Mouse (Mus musculus) CH12F3 (cell line): Measurements from ENCODE around the gene Tpk1.
"Not testable (repeated sequence)": the region's sequence is repeated elsewhere in the genome, so short reads cannot be mapped to it uniquely, and the experiment has no call there.

Experiments used
- in situ Hi-C: fragments of 300-500 bp; cut with MboI; formaldehyde crosslinking; loops from 2 replicates; pipeline ENCODE4 v1.14.3; 2020; ENCODE audit warnings: low sequenced_read_pairs

Gene Tpk1

GRCm38 (mm10) chr6:43528996-43529395 is 137.1 kb downstream of the Tpk1 start:
- in situ Hi-C loops, result no loop called here

- in situ Hi-C loops, result no loop called here
These were observed 141.1 kb downstream of the Tpk1 start for GRCm38 (mm10) chr6:43525028-43525427.

GRCm38 (mm10) chr6:43522046-43522445 is 144.0 kb downstream of the Tpk1 start:
- in situ Hi-C loops, result no loop called here

- in situ Hi-C loops, result no loop called here
These were observed 145.9 kb downstream of the Tpk1 start for GRCm38 (mm10) chr6:43520218-43520617.

- in situ Hi-C loops, result no loop called here
These were observed 147.7 kb downstream of the Tpk1 start for GRCm38 (mm10) chr6:43518378-43518777.

GRCm38 (mm10) chr6:43517316-43517655 is 148.8 kb downstream of the Tpk1 start:
- in situ Hi-C loops, result no loop called here

GRCm38 (mm10) chr6:43516593-43517315 is 149.3 kb downstream of the Tpk1 start:
- in situ Hi-C loops, result no loop called here

- in situ Hi-C loops, result not testable (repeated sequence)
These were observed 159.2 kb downstream of the Tpk1 start for GRCm38 (mm10) chr6:43506686-43507385.

- in situ Hi-C loops, result no loop called here
These were observed 161.4 kb downstream of the Tpk1 start for GRCm38 (mm10) chr6:43504609-43505230.

GRCm38 (mm10) chr6:43492367-43492766 is 173.7 kb downstream of the Tpk1 start:
- in situ Hi-C loops, result no loop called here

GRCm38 (mm10) chr6:43486691-43487090 is 179.4 kb downstream of the Tpk1 start:
- in situ Hi-C loops, result no loop called here

GRCm38 (mm10) chr6:43480687-43481086 is 185.4 kb downstream of the Tpk1 start:
- in situ Hi-C loops, result no loop called here

- in situ Hi-C loops, result no loop called here
These were observed 187.3 kb downstream of the Tpk1 start for GRCm38 (mm10) chr6:43478810-43479209.

GRCm38 (mm10) chr6:43476406-43476805 is 189.7 kb downstream of the Tpk1 start:
- in situ Hi-C loops, result no loop called here

- in situ Hi-C loops, result no loop called here
These were observed 190.2 kb downstream of the Tpk1 start for GRCm38 (mm10) chr6:43475921-43476320.

- in situ Hi-C loops, result no loop called here
These were observed 194.5 kb downstream of the Tpk1 start for GRCm38 (mm10) chr6:43471556-43471955.

- in situ Hi-C loops, result no loop called here
These were observed 197.1 kb downstream of the Tpk1 start for GRCm38 (mm10) chr6:43468821-43469594.

- in situ Hi-C loops, result no loop called here
These were observed 203.2 kb downstream of the Tpk1 start for GRCm38 (mm10) chr6:43462849-43463369.

- in situ Hi-C loops, result no loop called here
These were observed 203.8 kb downstream of the Tpk1 start for GRCm38 (mm10) chr6:43462189-43462848.

- in situ Hi-C loops, result no loop called here
These were observed 207.0 kb downstream of the Tpk1 start for GRCm38 (mm10) chr6:43459082-43459481.

GRCm38 (mm10) chr6:43457989-43458388 is 208.1 kb downstream of the Tpk1 start:
- in situ Hi-C loops, result no loop called here
